Mouse (Mus musculus): ENCODE measurements around the gene Lrrc17. TPM values are rescaled to one million over a fixed set of nuclear protein-coding genes. Genes with fewer than 3 reads are reported as not detected.
"Not testable (repeated sequence)": the region's sequence is repeated elsewhere in the genome, so short reads cannot be mapped to it uniquely, and the experiment has no call there.

Lrrc17 gene
- polyA plus RNA-seq, 1 experiment from 2014 or later = 5.7 TPM

- Histone ChIP-seq H3K4me3 (ENCODE audit: low read length) (no peak overlapping the region), H3K4me2 (ENCODE audit: low read length) (no peak overlapping the region), H3K9ac (ENCODE audit: low read depth, low read length) (no peak overlapping the region), H3K9me3 (ENCODE audit: control insufficient read depth, low read length) (no peaks in the 10 kb centered on the region), H3K4me1 (ENCODE audit: control insufficient read depth, insufficient read depth, low read depth, low read length) (no peaks in the 10 kb centered on the region), H3K36me3 (ENCODE audit: control insufficient read depth, insufficient read depth, low read length) (no peaks in the 10 kb centered on the region), H3K27ac (ENCODE audit: low read depth, low read length) (no peak overlapping the region), H3K27me3 (replicated peaks; ENCODE audit: control insufficient read depth, insufficient read depth, low read length) (no peaks in the 10 kb centered on the region)
- WGBS = 91% methylated on average over 3 of the region's 3 CpGs
- ATAC-seq = no peak
Observed at GRCm38 (mm10) chr5:21578136-21578535, 34.8 kb downstream of the Lrrc17 start.

GRCm38 (mm10) chr5:21586763-21587162 is 43.4 kb downstream of the Lrrc17 start:
- Histone ChIP-seq H3K4me1 (ENCODE audit: control insufficient read depth, insufficient read depth, low read depth, low read length) (no peaks in the 10 kb centered on the region), H3K4me3 (ENCODE audit: low read length) (no peak overlapping the region), H3K27me3 (replicated peaks; ENCODE audit: control insufficient read depth, insufficient read depth, low read length) (no peaks in the 10 kb centered on the region), H3K9me3 (ENCODE audit: control insufficient read depth, low read length) (no peaks in the 10 kb centered on the region), H3K27ac (ENCODE audit: low read depth, low read length) (no peak overlapping the region), H3K36me3 (ENCODE audit: control insufficient read depth, insufficient read depth, low read length) (no peaks in the 10 kb centered on the region), H3K4me2 (ENCODE audit: low read length) (no peak overlapping the region), H3K9ac (ENCODE audit: low read depth, low read length) (no peak overlapping the region)
- no peak for ATAC-seq
- 54% methylated on average over 6 of the region's 6 CpGs for WGBS

GRCm38 (mm10) chr5:21587683-21588082 is 44.3 kb downstream of the Lrrc17 start:
- 82% methylated on average over 7 of the region's 7 CpGs for WGBS
- no peaks in the 10 kb centered on the region for H3K36me3 ChIP-seq (ENCODE audit: control insufficient read depth, insufficient read depth, low read length)

GRCm38 (mm10) chr5:21588220-21588619 is 44.9 kb downstream of the Lrrc17 start:
- H3K9ac ChIP-seq (ENCODE audit: low read depth, low read length) = no peak overlapping the region
- H3K36me3 ChIP-seq (ENCODE audit: control insufficient read depth, insufficient read depth, low read length) = no peaks in the 10 kb centered on the region
- no peak overlapping the region for H3K27ac ChIP-seq (ENCODE audit: low read depth, low read length)
- no peaks in the 10 kb centered on the region for H3K4me1 ChIP-seq (ENCODE audit: control insufficient read depth, insufficient read depth, low read depth, low read length)
- no peaks in the 10 kb centered on the region for H3K27me3 ChIP-seq (replicated peaks; ENCODE audit: control insufficient read depth, insufficient read depth, low read length)
- H3K9me3 ChIP-seq (ENCODE audit: control insufficient read depth, low read length) = no peaks in the 10 kb centered on the region
- H3K4me3 ChIP-seq (ENCODE audit: low read length) = no peak overlapping the region
- no peak overlapping the region for H3K4me2 ChIP-seq (ENCODE audit: low read length)
- no peak for ATAC-seq
- 94% methylated on average over 13 of the region's 13 CpGs for WGBS

More at GRCm38 (mm10) chr5:21587683-21588082, 44.3 kb downstream of the Lrrc17 start:
- Histone ChIP-seq H3K27ac (ENCODE audit: low read depth, low read length) (no peak overlapping the region), H3K4me1 (ENCODE audit: control insufficient read depth, insufficient read depth, low read depth, low read length) (no peaks in the 10 kb centered on the region), H3K9me3 (ENCODE audit: control insufficient read depth, low read length) (no peaks in the 10 kb centered on the region), H3K9ac (ENCODE audit: low read depth, low read length) (no peak overlapping the region), H3K4me2 (ENCODE audit: low read length) (no peak overlapping the region), H3K4me3 (ENCODE audit: low read length) (no peak overlapping the region), H3K27me3 (replicated peaks; ENCODE audit: control insufficient read depth, insufficient read depth, low read length) (no peaks in the 10 kb centered on the region)
- ATAC-seq = no peak

GRCm38 (mm10) chr5:21592106-21592505 is 48.7 kb downstream of the Lrrc17 start:
- Histone ChIP-seq H3K27ac (ENCODE audit: low read depth, low read length) (no peak overlapping the region), H3K4me1 (ENCODE audit: control insufficient read depth, insufficient read depth, low read depth, low read length) (no peaks in the 10 kb centered on the region), H3K9ac (ENCODE audit: low read depth, low read length) (no peak overlapping the region), H3K4me2 (ENCODE audit: low read length) (no peak overlapping the region), H3K27me3 (replicated peaks; ENCODE audit: control insufficient read depth, insufficient read depth, low read length) (no peaks in the 10 kb centered on the region), H3K36me3 (ENCODE audit: control insufficient read depth, insufficient read depth, low read length) (no peaks in the 10 kb centered on the region), H3K4me3 (ENCODE audit: low read length) (no peak overlapping the region), H3K9me3 (ENCODE audit: control insufficient read depth, low read length) (no peaks in the 10 kb centered on the region)
- 92% methylated on average over 2 of the region's 2 CpGs for WGBS
- no peak for ATAC-seq

- H3K27ac ChIP-seq (ENCODE audit: low read depth, low read length) = no peak overlapping the region
- no peaks in the 10 kb centered on the region for H3K9me3 ChIP-seq (ENCODE audit: control insufficient read depth, low read length)
- no peaks in the 10 kb centered on the region for H3K4me1 ChIP-seq (ENCODE audit: control insufficient read depth, insufficient read depth, low read depth, low read length)
- H3K4me2 ChIP-seq (ENCODE audit: low read length) = no peak overlapping the region
- H3K4me3 ChIP-seq (ENCODE audit: low read length) = no peak overlapping the region
- H3K27me3 ChIP-seq (replicated peaks; ENCODE audit: control insufficient read depth, insufficient read depth, low read length) = no peaks in the 10 kb centered on the region
- no peak overlapping the region for H3K9ac ChIP-seq (ENCODE audit: low read depth, low read length)
- no peak for ATAC-seq
- 93% methylated on average over 9 of the region's 9 CpGs for WGBS
- no peaks in the 10 kb centered on the region for H3K36me3 ChIP-seq (ENCODE audit: control insufficient read depth, insufficient read depth, low read length)
Observed at GRCm38 (mm10) chr5:21593201-21593709, 49.9 kb downstream of the Lrrc17 start.

GRCm38 (mm10) chr5:21599536-21599935 is 56.2 kb downstream of the Lrrc17 start:
- not testable (repeated sequence) for H3K9me3 ChIP-seq (ENCODE audit: control insufficient read depth, low read length); H3K4me2 ChIP-seq (ENCODE audit: low read length); H3K27ac ChIP-seq (ENCODE audit: low read depth, low read length); H3K9ac ChIP-seq (ENCODE audit: low read depth, low read length); H3K4me1 ChIP-seq (ENCODE audit: control insufficient read depth, insufficient read depth, low read depth, low read length); H3K4me3 ChIP-seq (ENCODE audit: low read length); H3K36me3 ChIP-seq (ENCODE audit: control insufficient read depth, insufficient read depth, low read length); ATAC-seq; H3K27me3 ChIP-seq (replicated peaks; ENCODE audit: control insufficient read depth, insufficient read depth, low read length)
- WGBS = 78% methylated on average over 2 of the region's 2 CpGs

- no peak for ATAC-seq
Observed at GRCm38 (mm10) chr5:21599961-21600360, 56.6 kb downstream of the Lrrc17 start.

GRCm38 (mm10) chr5:21605936-21606335 is 62.6 kb downstream of the Lrrc17 start:
- Histone ChIP-seq H3K4me2 (ENCODE audit: low read length) (no peak overlapping the region), H3K4me1 (ENCODE audit: control insufficient read depth, insufficient read depth, low read depth, low read length) (no peaks in the 10 kb centered on the region), H3K9ac (ENCODE audit: low read depth, low read length) (no peak overlapping the region), H3K9me3 (ENCODE audit: control insufficient read depth, low read length) (no peaks in the 10 kb centered on the region), H3K4me3 (ENCODE audit: low read length) (no peak overlapping the region), H3K27me3 (replicated peaks; ENCODE audit: control insufficient read depth, insufficient read depth, low read length) (no peaks in the 10 kb centered on the region), H3K36me3 (ENCODE audit: control insufficient read depth, insufficient read depth, low read length) (no peaks in the 10 kb centered on the region), H3K27ac (ENCODE audit: low read depth, low read length) (no peak overlapping the region)
- ATAC-seq = no peak
- 81% methylated on average over 6 of the region's 6 CpGs for WGBS

More at GRCm38 (mm10) chr5:21599961-21600360, 56.6 kb downstream of the Lrrc17 start:
- Histone ChIP-seq H3K36me3 (ENCODE audit: control insufficient read depth, insufficient read depth, low read length) (no peaks in the 10 kb centered on the region), H3K4me2 (ENCODE audit: low read length) (no peak overlapping the region), H3K27me3 (replicated peaks; ENCODE audit: control insufficient read depth, insufficient read depth, low read length) (no peaks in the 10 kb centered on the region), H3K4me3 (ENCODE audit: low read length) (no peak overlapping the region), H3K9me3 (ENCODE audit: control insufficient read depth, low read length) (no peaks in the 10 kb centered on the region), H3K27ac (ENCODE audit: low read depth, low read length) (no peak overlapping the region), H3K4me1 (ENCODE audit: control insufficient read depth, insufficient read depth, low read depth, low read length) (no peaks in the 10 kb centered on the region), H3K9ac (ENCODE audit: low read depth, low read length) (no peak overlapping the region)
- WGBS = 96% methylated on average over 4 of the region's 4 CpGs

All from hindbrain, embryonic 16.5 days (tissue).